Comparison of ENCODE assay signal across 22 mouse cellular contexts in the genomic region with DNA sequence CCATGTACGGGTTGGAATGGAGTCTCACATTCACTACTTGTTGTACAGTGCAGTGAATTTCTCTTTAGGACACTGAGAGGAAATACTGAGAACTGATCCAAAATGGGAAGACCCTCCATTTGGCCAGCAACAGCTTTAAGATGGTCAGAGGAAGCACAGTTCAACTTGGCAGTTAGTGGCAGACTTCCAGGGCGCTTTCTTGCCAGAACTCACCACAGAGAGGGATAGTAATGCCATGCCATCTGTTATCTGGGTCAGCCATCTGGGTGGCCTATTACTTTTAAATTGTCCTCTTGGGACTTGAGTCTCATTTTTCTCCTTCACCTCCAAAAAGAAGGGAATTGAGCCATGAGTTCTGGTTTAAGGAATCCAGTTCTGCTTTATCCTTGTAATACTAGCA.
DNase-seq lines count a peak whose midpoint lies in the region; ATAC-seq and TF ChIP-seq lines count a peak whose summit lies in the region.
"Had no signal": no experiment of that assay in that cellular context is flagged by ENCODE, and none has a peak within 500 bp of the region (broad histone marks: within the 10 kb centered on the region; RNA-seq: fewer than 3 reads in every experiment).

No protein-coding gene starts in this region.

- peaks cover 7% of the 10 kb centered on the region; the same call in 1 of the 2 replicates for H3K4me1 ChIP-seq in cerebellum, adult 2 months (ENCODE audit: control insufficient read depth, insufficient read depth, low read length)

- WGBS in cerebellum, adult 2 months: 56% methylated on average over 2 of the region's 2 CpGs

- no peak for DNase-seq in cerebellum, adult 11 months
- DNase-seq in Muller cell, postnatal 12 days (ENCODE audit: inconsistent ontology term): peak; percentile 61
- peak; percentile 55 to 70 for DNase-seq in cerebellum, adult 2 months
- no peak for DNase-seq in kidney, adult 18-20 months
- no peak for DNase-seq in urinary bladder, postnatal 4 days (ENCODE audit: low spot score in 2 of 2)
- DNase-seq: embryo, embryonic 11 days; gastrocnemius, postnatal 14 days; heart, adult 2 months; kidney, adult 2 months; kidney, postnatal 14 days; lung, adult 18-20 months; lung, postnatal 36 days; thymus, postnatal 36 days had no signal

- 0 out of 2 replicates have a peak, but pooled peaks have one; percentile 36 for ATAC-seq in cerebellum, adult (ENCODE audit: insufficient number of reproducible peaks, low FRiP score, low TSS enrichment)
- ATAC-seq in common myeloid progenitor, adult 5-6 weeks (replicated peaks; ENCODE audit: low read depth, poor library complexity, severe bottlenecking): peak; percentile 17
- ATAC-seq: activated CD4-positive, CD25-positive, alpha-beta regulatory T cell, adult 4 months; Patski had no signal

- H3K4me3 ChIP-seq in cerebellum, adult 2 months (replicated peaks; ENCODE audit: insufficient read depth, low read depth, low read length): no peak overlapping the region
- H3K4me3 ChIP-seq: embryonic facial prominence, embryonic 15.5 days; forebrain, embryonic 10.5 days; heart, adult 2 months; limb, embryonic 15.5 days; midbrain, embryonic 10.5 days; neural tube, embryonic 13.5 days had no signal

- H3K27ac ChIP-seq in cerebellum, adult 2 months (ENCODE audit: insufficient read depth, low read length): no peak overlapping the region
- H3K27ac ChIP-seq: embryonic facial prominence, embryonic 15.5 days; forebrain, embryonic 10.5 days; heart, adult 2 months; limb, embryonic 15.5 days; midbrain, embryonic 10.5 days; neural tube, embryonic 13.5 days had no signal

- H3K27me3 ChIP-seq in cerebellum, adult 2 months (ENCODE audit: control insufficient read depth, insufficient read depth, low read length): no peaks in the 10 kb centered on the region; the same call in none of the 2 replicates
- H3K27me3 ChIP-seq: embryonic facial prominence, embryonic 15.5 days; limb, embryonic 15.5 days; neural tube, embryonic 13.5 days had no signal

- no peak for TF ChIP-seq POLR2A in cerebellum, adult 2 months (IDR thresholded peaks at IDR 0.05; ENCODE audit: borderline replicate concordance, insufficient read depth, low read length)

- no peak for TF ChIP-seq CTCF in cerebellum, adult 2 months (IDR thresholded peaks at IDR 0.05; ENCODE audit: borderline replicate concordance, insufficient read depth, low read depth, low read length)

Comparison
In these comparisons a context has a peak if more than half of its experiments do, and no peak if none do; other contexts are left out.
1. DNase-seq: peak in Muller cell, postnatal 12 days (single experiment) and cerebellum, adult 2 months (2 of 2); none in cerebellum, adult 11 months (single experiment), kidney, adult 18-20 months (single experiment) and urinary bladder, postnatal 4 days (0 of 2).